Mouse (Mus musculus) liver, adult 2 months (tissue): ENCODE data around the gene Lhpp. TPM values are rescaled to one million over a fixed set of nuclear protein-coding genes. Genes with fewer than 3 reads are reported as not detected.

Experiments used
- DNase-seq: peaks from one replicate; pipeline ENCODE4 v3.0.0-alpha.2; 2011; ENCODE audit warnings: low read depth, low spot score; ENCODE audit errors: extremely low read depth
- H3K27ac ChIP-seq: fragments of 200-500 bp; replicated peaks from 2 replicates; pipeline ENCODE4 v1.5.1; 2012; ENCODE audit warnings: low read depth, mild to moderate bottlenecking, control low read depth, inconsistent platforms, low read length; ENCODE audit not compliant: insufficient read depth
- H3K27me3 ChIP-seq: fragments of 200-500 bp; 2 replicates; pipeline ENCODE4 v1.6.1; 2012; ENCODE audit warnings: mild to moderate bottlenecking, moderate library complexity, low read length, inconsistent platforms; ENCODE audit not compliant: control insufficient read depth, insufficient read depth
- H3K36me3 ChIP-seq: fragments of 200-500 bp; 2 replicates; pipeline ENCODE4 v1.6.1; 2012; ENCODE audit warnings: low read length, inconsistent platforms; ENCODE audit not compliant: control insufficient read depth, insufficient read depth
- H3K4me1 ChIP-seq: fragments of 200-500 bp; 2 replicates; pipeline ENCODE4 v1.6.1; 2011; ENCODE audit warnings: low read length; ENCODE audit not compliant: control insufficient read depth, insufficient read depth
- H3K4me3 ChIP-seq: fragments of 200-500 bp; 2 replicates; pipeline ENCODE4 v1.5.1; 2011; ENCODE audit warnings: low read depth, mild to moderate bottlenecking, control low read depth, low read length, moderate library complexity; ENCODE audit not compliant: insufficient read depth
- H3K79me2 ChIP-seq: fragments of 200-500 bp; 2 replicates; pipeline ENCODE4 v1.6.1; 2012; ENCODE audit warnings: inconsistent platforms, mild to moderate bottlenecking, low read length, moderate library complexity; ENCODE audit not compliant: control insufficient read depth, insufficient read depth
- H3K9ac ChIP-seq: fragments of 200-500 bp; 2 replicates; pipeline ENCODE4 v1.6.1; 2012; ENCODE audit warnings: low read depth, mild to moderate bottlenecking, control low read depth, inconsistent platforms, low read length
- CTCF ChIP-seq: fragments of 200-500 bp; IDR thresholded peaks from 2 replicates; pipeline ENCODE4 v1.5.1; 2011; ENCODE audit warnings: low read depth, low read length, control low read depth
- POLR2A ChIP-seq: fragments of 200-500 bp; IDR thresholded peaks from 2 replicates; pipeline ENCODE4 v1.6.1; 2011; ENCODE audit warnings: low read length, control low read depth; ENCODE audit not compliant: insufficient read depth; ENCODE audit errors: extremely low read depth
- WGBS: fragments of 180-500 bp; shearing (Covaris S2); methylation state at CpG from one replicate; pipeline ENCODE4 v1.1.7; 2018; 5-methylcytosine and 5-hydroxymethylcytosine counted together
- polyA plus RNA-seq: library from polyadenylated mRNA; depleted of rRNA; stranded (reverse); fragments of >200 nt; gene quantifications from 2 replicates; pipeline ENCODE4 v1.2.3, GENCODE M21; 2012
- total RNA-seq: library from RNA; depleted of rRNA; stranded (reverse); fragments of >200 nt; gene quantifications from 2 replicates; pipeline ENCODE4 v1.2.3, GENCODE M21; 2014

Gene Lhpp
- total and polyA plus RNA-seq, 2 experiments: 60.2 to 137 TPM

DNA sequence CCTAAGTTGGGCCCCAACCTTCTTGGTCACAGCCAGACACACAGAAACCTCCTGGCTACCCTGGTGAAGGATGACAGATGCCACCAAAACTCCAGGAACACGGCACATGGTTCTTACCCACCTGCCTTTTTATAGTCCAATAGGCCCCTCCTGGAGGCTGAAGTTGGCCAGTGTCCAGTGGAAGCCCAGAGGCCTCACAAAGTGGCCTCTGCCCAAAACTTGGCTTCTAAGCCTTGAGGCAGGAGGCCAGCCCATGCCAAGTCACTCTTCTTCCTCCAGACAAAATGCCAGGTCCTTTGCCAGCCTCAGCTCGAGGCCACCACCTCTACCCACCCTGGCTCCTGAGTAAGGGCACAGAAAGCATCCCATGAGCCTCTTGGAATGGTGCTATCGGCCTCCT is 72.5 kb downstream of the Lhpp start:
- Histone ChIP-seq H3K36me3 (no peaks in the 10 kb centered on the region), H3K4me1 (no peaks in the 10 kb centered on the region), H3K9ac (no peak overlapping the region), H3K4me3 (no peak overlapping the region), H3K27ac (no peak overlapping the region), H3K79me2 (no peaks in the 10 kb centered on the region), H3K27me3 (no peaks in the 10 kb centered on the region)
- 88% methylated on average over 3 of the region's 3 CpGs for WGBS
- TF ChIP-seq CTCF (no peak), POLR2A (no peak)
- DNase-seq: no peak

DNA sequence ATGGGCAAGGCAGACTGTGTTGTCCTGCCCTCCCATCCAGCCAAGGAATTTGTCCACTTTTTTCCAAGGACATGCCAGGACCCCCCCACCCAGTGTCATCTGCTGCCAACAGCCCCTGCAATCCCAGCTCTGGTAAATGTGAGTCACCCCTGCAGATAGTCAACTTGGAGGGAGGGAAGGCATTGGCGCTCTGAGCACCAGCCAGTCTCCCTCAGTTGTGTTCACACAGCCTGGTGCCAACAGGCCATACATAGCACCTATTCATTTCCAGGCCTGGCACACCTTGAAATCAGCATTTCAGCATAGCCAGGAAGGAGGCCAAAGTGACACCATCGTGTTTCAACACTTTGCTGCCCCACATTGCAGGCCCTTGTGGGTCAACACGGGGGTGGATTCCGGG is 73.5 kb downstream of the Lhpp start:
- TF ChIP-seq POLR2A (no peak), CTCF (no peak)
- WGBS: 54% methylated on average over 4 of the region's 4 CpGs
- no peaks in the 10 kb centered on the region for H3K79me2 ChIP-seq
- no peaks in the 10 kb centered on the region for H3K4me1 ChIP-seq
- no peaks in the 10 kb centered on the region for H3K36me3 ChIP-seq
- no peak overlapping the region for H3K9ac ChIP-seq
- no peak overlapping the region for H3K27ac ChIP-seq
- H3K27me3 ChIP-seq: no peaks in the 10 kb centered on the region
- H3K4me3 ChIP-seq: no peak overlapping the region
- DNase-seq: no peak

- Histone ChIP-seq H3K27me3 (no peaks in the 10 kb centered on the region), H3K9ac (no peak overlapping the region), H3K36me3 (no peaks in the 10 kb centered on the region), H3K27ac (no peak overlapping the region), H3K79me2 (no peaks in the 10 kb centered on the region), H3K4me1 (peaks cover 2% of the 10 kb centered on the region; the same call in 1 of the 2 replicates), H3K4me3 (no peak overlapping the region)
- no peak for DNase-seq
- TF ChIP-seq CTCF (no peak), POLR2A (no peak)
- 85% methylated on average over 3 of the region's 3 CpGs for WGBS
Observed at GRCm38 (mm10) chr7:132686515-132686914, 76.1 kb downstream of the Lhpp start.

DNA sequence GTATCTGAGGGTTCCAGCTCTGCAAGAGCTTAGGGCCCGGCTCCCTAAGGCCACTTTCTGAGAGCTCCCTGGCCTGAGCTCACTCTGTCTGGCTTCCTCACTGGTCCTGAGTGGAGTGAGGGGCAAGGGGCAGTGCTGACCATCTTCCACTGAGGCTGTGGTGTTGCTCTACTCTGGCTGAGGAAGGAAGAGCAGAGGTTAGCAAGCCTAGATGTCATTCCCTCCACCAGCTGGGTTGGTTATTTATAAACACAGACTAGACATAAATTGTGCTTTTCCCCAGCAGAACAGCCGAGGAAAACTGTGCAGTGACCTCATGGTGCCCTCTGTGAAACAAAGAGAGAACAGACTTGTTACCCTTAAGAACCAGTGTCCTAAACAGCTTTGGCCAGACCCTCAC is 77.5 kb downstream of the Lhpp start:
- Histone ChIP-seq H3K79me2 (no peaks in the 10 kb centered on the region), H3K36me3 (no peaks in the 10 kb centered on the region), H3K4me1 (peaks cover 2% of the 10 kb centered on the region; the same call in 1 of the 2 replicates), H3K4me3 (no peak overlapping the region), H3K9ac (no peak overlapping the region), H3K27me3 (no peaks in the 10 kb centered on the region), H3K27ac (no peak overlapping the region)
- WGBS: 75% methylated on average over 2 of the region's 2 CpGs
- DNase-seq: no peak
- TF ChIP-seq CTCF: no peak
- no peak for TF ChIP-seq POLR2A

DNA sequence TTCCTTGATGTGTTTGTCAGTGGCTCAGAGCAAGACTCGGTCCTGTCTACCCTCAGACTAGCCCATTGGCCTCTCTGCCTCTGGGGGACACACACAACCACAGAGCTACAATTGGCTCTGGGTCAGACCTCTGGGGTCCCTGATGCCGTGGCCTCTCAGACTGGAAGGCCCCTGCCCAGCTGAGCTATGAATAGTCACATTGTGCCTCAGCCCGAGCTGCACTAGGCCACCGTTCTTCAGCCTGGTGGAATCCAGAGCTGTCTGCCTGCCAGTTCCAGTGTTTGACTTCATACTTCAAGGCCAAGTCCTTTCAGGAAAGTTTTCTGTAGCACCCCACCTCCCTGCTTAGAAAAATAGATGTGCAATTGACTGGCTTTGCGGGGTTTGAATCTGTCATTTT is 78.3 kb downstream of the Lhpp start:
- H3K27me3 ChIP-seq: no peaks in the 10 kb centered on the region
- no peak overlapping the region for H3K4me3 ChIP-seq
- 84% methylated on average over 5 of the region's 5 CpGs for WGBS
- no peak overlapping the region for H3K27ac ChIP-seq
- H3K79me2 ChIP-seq: no peaks in the 10 kb centered on the region
- no peak overlapping the region for H3K9ac ChIP-seq
- TF ChIP-seq POLR2A: no peak
- no peak for TF ChIP-seq CTCF
- peaks cover 2% of the 10 kb centered on the region; the same call in 1 of the 2 replicates for H3K4me1 ChIP-seq
- no peaks in the 10 kb centered on the region for H3K36me3 ChIP-seq
- no peak for DNase-seq

GRCm38 (mm10) chr7:132689722-132690121 is 79.3 kb downstream of the Lhpp start:
- DNase-seq: no peak
- H3K79me2 ChIP-seq: no peaks in the 10 kb centered on the region
- no peaks in the 10 kb centered on the region for H3K36me3 ChIP-seq
- H3K27me3 ChIP-seq: no peaks in the 10 kb centered on the region
- 0 out of 2 replicates have a peak, but pooled peaks have one; percentile 13 for TF ChIP-seq CTCF
- no peak for TF ChIP-seq POLR2A
- H3K4me3 ChIP-seq: no peak overlapping the region
- no peak overlapping the region for H3K9ac ChIP-seq
- WGBS: 71% methylated on average over 5 of the region's 5 CpGs
- H3K4me1 ChIP-seq: peaks cover 2% of the 10 kb centered on the region; the same call in 1 of the 2 replicates
- no peak overlapping the region for H3K27ac ChIP-seq
